Mouse (Mus musculus) common myeloid progenitor, adult 5-6 weeks (primary cell): ENCODE data around the gene Prkd3. TPM values are rescaled to one million over a fixed set of nuclear protein-coding genes. Genes with fewer than 3 reads are reported as not detected.

ENCODE experiments used
- ATAC-seq: replicated peaks from 2 replicates; pipeline ENCODE4 v1.8.0; 2016; ENCODE audit warnings: low read depth, mild to moderate bottlenecking, moderate TSS enrichment, inconsistent platforms; ENCODE audit not compliant: poor library complexity, severe bottlenecking
- total RNA-seq: library from RNA; stranded (forward); fragments of 200-1000, 187-1606 nt; gene quantifications from 2 replicates; pipeline ENCODE4 v1.2.3, GENCODE M21; 2017

Gene Prkd3
- total RNA-seq, 1 experiment from 2014 or later, result 48.6 TPM

DNA sequence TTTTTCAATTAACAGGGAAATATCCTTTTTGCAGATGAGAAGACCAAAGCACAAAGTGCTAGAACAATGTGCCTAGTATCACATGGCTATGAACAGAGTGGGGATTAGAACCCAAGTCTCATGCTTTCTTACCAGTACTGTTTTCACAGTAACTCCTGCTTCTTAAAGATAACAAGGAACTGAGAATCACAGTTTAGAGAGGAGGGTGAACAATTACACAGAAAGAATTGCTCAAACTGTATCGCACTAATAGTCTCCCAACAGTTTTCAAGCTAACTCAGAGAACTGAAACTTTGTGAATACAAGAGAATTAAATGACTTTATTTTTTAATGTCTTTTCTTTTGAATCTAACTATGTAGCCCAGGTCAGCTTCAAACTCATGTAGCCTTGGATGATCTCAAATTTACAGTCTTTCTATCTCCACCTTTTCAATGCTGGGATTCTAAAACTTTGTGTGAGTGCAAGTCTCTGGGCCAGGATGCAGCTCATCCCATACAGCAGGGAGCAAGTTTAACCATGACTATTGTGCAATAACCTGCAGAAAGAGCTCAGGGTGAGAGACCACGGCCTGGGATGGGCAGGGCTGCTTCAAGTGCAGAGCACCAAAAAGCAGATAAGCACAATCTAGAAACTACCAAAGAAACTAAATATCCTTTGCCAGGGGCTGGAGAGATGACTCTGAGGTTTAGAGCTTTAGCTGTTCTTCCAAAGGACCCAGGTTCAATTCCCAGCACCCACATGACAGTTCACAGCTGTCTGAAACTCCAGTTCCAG is 5.5 kb downstream of the Prkd3 start:
- peak; percentile 79 for ATAC-seq

DNA sequence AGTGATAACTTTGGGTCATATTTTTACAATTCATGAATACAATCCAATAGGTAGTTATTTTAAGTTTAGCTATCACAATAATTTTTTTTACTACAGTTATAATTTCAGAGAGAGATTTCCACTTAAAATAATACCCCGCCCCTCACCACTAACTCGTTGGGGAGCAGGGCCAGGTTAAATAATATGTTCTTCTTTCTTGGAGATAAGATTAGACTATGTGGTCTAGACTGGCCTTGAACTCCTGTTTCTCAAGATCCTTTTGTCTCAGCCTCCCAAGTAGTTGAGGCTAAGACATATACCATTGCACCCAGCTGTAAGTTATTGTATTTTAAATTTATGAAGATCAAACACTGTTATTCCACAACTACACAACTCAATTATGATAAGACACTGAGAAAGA is 7.0 kb downstream of the Prkd3 start:
- ATAC-seq, result no peak

DNA sequence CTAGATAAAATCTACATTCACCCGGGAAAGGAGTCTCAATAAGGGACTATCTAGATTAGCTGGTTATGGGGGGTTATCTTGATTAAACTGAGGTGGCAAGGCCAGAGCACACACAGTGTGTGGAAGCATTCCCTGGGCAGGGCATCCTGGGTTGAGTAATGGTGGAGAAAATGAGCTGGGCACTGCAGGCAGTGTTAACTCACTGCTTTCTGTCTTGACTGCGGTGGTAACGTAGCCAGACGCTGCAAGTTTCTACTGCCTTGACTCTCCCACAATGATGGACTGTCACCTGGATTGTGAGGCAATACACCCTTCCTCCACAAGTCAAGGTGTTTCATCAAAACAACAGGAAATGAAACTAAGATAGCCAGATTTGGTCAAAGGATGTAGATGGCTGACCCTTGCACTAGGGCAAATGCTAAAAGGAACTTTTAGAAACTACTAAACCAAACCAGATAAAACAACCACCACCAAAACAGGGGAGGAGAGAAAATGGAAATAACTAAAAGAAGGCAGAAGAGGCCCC is 20.8 kb downstream of the Prkd3 start:
- ATAC-seq, result 0 out of 2 replicates have a peak, but pooled peaks have one; percentile 5

DNA sequence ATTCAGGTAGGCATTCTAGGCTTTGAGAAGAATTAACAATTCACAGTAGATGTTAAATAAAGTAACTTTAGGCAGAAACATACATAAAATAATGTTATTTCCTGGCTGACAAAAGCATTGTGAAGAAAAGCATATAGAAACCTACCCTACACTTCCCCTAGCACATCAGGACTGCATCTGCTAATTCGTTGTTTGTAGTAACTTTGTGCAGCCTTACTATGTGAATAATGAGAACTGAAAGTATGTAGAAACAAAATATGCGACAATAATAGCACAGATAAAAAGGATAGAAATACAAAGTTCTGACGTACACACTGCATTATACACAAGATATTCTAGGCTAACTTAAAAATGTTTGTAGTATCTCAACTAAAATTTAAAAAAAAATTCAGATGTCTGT is 21.4 kb downstream of the Prkd3 start:
- ATAC-seq, result no peak

DNA sequence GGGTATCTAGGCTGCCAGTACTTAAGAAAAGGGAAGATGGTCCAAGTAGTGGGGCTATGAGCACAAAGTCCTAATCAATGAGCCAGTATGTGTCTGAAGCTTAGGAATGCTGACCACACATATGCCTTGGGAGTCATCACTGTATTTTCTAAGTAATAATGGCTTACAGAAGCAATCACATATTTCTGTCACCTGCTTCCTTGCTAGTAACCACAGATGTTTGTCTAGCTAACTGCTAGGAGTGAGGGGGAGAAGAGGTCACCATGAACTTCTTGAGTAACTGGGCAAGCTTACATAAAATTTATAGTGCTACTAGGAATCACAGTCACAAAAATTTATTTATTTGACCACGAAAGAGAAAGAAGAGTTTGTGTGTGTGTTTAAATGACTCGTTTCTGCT is 22.5 kb downstream of the Prkd3 start:
- no peak for ATAC-seq

DNA sequence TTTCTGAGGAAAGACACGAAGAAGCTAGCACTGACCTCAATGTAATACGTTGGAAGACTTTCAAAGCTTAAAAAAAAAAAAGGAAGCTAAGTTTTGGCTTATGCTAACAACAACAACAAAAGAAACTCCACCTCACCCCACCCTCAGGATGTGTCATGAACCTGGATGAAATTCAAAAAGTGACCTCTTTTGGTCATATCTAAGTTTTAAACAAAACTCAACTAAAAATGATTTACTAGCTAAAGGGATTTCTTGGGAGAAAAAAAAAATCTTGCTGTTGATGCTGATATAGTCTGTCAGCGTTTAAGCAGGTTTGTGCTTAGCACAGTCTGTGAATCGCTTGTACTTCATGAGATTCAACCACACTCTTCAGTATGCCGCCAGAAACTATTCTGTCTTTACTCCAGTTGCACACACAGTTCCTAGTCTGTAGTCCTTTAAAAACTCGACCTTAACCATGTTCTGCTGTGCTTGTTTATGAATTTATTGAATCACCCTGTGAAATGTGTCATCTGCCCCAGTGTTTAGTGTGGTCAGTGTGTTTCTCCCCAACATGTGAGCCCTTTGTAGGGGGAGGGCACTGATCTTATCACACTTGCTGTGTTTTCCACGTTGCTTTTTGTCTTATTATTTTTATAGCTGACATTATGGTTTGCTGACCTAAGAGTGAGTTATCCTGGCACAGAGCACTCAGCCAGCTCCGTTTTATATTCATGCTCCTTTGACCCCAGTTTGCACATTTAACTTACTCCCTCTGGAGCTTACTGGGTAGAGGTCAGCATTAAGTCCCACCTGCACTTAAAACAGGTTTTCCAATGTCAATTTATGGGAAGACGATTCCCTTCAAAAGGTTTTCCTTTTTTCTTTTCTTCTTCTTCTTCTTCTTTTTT is 25.4 kb downstream of the Prkd3 start:
- peak; percentile 31; the same call in 1 of the 2 replicates for ATAC-seq

DNA sequence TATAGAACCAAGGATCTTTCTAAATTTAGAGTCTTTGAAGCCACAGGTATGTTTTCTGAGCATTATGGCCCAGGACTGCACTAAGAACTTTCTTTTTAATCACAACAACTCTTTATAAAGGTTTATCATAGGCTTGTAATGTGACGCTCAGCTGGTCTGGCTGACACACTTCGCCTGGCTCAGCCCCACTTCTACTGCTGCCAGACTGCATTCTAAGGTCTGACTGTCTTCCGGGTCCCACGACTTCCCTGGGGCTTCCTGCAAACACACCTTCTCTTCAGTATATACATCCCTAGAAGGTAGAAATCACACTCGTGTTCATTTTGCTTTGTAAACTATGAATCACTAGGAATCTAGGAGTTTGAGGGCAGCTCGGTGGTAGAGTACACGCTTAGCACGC is 26.2 kb downstream of the Prkd3 start:
- no peak for ATAC-seq

DNA sequence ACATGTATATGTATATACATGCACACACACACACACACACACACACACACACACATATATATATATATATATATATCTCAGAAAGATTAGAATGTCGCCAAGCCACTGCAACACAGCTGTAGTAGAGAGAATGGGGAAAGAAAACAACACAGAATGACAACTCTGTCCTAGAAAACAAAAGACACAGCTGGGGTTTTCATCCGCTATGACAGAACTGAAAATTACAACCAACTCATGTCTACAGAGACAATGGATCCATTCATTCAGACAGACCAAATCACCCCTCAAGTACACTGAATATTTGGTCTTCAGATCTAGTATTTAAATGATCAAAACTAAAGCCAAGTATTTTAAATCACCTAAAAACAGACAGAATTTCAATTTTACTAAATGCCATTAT is 26.9 kb downstream of the Prkd3 start:
- ATAC-seq, result no peak

DNA sequence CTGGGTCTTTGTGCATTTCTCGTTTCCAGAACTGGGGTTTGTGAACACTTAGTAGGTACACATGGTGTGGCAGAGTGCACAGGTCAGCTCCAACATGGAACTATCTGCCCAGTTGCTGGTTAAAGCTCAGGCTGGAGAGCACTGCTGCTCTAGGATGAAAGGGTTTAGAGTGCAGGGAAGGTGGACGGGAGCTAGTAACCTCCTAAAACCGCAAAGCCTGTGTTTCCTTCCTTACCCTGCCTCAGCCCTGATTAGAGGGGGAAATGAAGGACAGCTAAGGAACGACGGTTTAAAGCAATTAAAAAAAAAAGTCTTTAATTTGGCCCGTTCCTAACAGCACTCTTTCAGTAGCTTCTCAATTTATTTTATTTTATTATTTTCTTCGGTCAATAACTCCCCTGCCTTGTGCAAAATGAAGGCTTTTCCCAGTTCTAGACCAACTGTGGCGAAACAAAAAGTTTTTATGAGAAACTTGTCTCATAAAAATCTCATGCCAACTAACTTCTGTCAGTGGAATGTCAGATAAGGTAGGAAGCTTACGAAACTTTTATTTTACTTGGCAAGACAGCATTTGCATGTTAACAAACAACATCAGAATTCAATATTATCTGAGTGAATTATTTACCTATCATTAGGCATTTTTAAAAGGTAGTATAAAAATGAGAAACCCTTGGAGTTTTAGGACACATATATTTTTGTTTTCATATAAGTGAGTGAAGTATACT is 28.2 kb downstream of the Prkd3 start:
- ATAC-seq, result peak; percentile 75

DNA sequence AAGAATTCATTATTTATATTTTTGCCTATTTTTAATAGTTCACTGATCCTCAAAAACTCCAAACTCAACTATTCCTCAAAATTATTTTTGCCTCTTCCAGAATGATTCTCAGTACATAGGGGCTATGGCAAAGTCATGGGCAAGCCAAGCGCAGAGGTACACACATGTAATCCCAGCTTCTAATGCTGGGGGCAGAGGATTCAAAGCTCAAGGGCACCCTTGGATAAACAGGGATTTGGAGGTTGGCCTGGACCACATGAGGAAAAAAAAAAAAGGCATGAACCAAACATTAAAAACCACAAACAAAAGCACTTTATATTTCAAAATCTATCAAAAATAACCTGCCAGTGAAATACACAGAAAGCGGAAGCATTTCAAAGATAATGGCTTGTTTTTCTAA is 29.1 kb downstream of the Prkd3 start:
- ATAC-seq, result no peak

DNA sequence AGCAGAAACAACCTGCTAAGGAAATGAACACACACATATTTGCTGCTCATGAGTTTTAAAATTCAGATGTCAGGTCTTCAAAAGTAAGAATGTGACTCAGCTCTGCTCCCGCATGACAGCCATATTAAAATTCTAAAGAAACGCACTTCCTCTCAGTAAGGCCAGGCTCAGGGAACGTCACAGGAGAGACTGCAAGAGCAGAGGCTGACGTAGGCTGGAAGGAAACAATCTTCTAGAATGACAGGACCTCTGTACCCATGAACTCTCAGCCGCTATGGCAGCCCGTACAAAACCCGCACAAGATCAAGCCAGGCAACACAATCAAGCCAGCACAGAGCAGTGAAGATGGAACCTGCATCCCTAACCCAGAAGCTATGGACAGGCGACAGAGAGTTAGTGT is 31.6 kb downstream of the Prkd3 start:
- 0 out of 2 replicates have a peak, but pooled peaks have one; percentile 45 for ATAC-seq

DNA sequence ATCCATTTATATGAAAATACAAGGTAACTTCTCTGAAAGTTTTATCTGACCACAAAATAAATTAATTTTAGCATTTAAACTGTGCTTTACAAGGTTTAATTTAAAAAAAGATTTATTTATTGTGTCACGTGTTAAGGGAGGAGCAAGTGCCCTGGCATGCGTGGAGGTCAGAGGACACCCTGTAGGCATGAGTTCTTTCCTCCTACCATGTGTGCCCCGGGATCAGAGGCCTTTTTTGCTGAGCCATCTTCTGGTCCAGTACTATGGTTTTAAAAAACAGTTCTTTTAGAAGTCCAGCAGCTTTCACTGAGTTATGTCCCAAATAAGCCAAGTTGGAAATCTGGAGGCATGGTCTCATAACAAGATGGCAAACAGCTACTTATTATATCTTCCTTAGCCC is 36.9 kb downstream of the Prkd3 start:
- ATAC-seq, result no peak

DNA sequence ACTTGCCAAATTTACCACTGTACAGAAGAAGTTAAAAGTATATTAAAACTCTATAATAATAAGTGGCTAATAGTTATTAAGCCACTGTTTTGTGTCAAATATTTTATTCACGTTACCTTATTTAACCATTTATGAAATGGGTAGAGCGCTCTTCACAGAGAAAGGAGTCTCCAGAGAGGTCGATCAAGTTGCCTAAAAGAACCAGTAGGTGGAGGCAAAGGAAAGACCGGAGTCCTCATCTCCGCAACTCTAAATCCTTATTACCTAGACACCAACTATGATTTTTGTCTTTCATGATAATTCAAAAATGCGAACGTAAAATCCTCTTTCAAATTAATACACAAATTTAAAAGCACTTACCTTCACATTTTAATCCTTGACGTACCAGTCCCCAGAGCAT is 37.5 kb downstream of the Prkd3 start:
- ATAC-seq, result no peak

DNA sequence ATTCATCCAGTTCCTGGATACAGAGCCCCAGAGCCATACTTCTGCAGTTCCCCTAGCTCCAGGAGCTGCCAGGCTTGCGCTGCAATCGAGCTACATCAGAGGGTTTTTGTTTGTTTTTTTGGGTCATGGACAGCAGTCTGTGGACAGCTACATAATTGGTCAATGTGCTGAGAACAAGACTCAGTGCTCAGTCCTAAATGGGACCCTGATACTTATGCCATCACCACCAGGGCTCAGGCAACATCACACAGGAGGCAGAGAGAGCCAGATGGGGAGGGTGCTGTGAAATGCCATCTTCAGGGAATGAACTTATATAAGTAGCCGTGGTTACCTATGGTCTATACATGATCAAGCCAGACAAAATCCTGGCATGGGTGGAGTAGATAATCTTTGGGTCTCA is 52.1 kb downstream of the Prkd3 start:
- no peak for ATAC-seq

DNA sequence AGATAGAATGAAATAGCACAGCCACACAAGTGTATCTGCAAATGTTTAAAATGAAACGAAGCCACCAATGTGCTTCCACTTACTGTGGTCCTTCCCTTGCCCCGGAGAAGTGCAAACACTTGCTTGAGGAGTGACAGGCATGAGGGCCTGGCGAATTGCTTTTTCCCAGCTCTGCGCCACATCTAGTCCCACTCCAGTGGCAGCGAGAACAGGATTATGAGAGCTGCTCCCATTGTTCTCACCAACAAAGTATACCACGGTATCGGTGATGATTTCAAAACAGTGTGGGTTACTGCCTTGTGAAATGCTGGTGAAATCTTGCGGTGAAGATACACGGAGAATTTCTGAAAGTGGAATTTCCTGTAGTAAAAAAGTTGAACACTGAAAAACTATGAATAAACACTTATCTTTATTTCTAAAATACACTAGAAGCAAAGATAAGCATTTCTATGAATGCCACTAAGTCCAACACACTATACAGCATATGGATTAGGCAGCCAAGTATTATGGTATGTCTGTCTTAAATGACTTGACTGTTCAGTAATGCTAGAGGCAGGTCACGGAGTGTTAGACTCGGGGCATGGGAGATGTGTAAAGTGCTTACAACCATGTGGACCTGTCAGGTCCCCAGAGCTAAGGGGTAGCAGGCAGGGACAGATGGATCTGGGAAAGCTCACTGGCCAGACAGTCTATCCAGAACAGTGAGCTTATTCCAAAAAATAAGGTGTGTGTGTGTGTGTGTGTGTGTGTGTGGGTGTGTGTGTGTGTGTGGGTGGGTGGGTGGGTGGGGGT is 54.3 kb downstream of the Prkd3 start:
- no peak for ATAC-seq

DNA sequence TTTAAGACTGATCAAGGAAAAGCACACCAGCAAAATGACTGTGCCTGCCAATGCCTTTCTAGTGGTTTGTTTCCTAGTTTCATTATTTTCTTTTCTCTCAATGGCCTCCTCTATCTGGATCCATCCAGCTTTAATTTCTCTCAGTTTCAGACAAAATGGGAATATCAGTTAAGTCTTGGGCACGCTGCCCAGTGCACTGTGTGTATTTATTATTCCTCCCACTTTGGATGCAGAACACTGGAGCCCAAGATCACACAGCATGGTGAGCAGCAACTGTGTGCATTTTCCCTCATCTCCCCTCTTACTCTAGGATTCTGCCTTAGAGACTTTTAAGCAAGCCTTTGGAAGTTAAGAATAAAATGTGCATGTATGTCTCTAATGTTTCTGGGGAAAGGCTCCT is 56.2 kb downstream of the Prkd3 start:
- no peak for ATAC-seq

DNA sequence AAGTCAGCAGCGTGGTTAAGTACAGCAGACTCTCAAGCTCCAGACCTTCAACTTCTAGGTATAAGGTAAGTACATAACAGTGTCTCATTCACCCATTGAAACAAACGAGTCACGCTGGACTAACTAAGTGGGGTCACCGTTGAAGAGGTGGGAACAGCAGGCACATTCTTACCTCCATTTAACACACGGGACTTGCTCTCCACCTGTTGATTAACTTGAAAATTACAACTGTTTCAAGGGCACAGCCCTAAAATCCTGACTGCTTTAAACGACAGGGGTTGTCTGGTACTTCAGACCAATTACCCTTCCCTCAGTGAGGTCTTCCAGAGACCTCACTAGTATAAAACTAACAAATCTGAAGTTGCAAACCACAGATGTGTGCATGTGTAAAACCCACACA is 61.1 kb downstream of the Prkd3 start:
- ATAC-seq, result no peak

DNA sequence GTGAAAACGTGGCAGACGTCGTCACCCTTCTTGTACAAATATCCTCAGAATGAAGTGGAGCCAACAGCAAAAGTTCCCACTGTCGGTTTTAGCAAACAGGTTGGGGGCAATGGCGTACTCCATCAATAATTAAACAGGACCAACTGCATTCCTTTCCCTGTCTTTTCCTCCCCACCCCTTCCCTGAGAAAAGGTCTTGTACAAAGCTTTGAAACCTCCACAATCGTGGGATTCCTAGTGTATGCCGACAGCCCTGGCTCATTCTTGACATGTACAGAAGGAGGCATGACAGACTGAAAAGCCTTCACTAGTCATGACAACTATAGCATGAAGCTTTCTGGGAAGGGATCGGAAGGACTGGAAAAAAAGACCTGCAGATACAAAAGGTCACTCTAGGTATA is 67.4 kb downstream of the Prkd3 start:
- ATAC-seq, result no peak

DNA sequence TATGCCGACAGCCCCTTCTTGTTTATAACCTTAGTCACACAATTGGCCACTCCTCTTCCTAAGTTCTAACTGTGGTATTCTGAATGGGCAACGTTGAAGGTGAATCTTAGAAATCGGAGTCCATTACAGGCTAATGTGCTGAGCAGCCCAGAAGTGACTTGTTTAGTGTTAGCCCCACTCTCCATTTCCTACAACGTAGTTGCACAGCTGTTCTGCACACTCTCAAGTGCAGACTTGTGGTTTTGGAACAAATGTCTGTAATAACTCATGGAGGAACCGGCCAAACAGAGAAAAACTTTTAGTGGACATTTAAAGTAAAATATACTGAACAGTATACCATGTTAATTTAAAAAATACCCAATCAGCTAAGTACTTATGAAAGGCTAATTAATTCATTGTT is 68.5 kb downstream of the Prkd3 start:
- no peak for ATAC-seq

DNA sequence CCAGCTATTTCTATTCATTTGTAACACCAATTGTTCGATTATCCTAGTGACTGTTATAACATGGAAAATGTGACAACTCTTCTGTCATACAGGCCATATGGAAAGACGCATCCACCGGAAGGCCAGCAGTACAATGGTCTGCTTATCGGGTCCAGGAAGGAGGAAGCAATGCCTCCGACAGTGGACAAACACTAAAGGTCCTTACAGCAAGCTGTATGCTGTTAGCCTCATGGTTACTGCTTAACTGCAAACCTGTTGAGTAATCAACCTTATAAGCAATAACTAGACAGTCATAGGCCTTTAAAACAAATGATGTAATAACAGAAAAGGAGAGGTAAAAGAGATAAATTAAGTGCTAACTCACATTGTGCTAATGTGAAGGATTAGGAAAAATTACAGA is 69.4 kb downstream of the Prkd3 start:
- no peak for ATAC-seq
